ENCODE assay signal across 9 mouse cellular contexts in genomic region chr11:118603126-118603525, GRCm38 (mm10).
DNase-seq lines count a peak whose midpoint lies in the region; ATAC-seq lines count a peak whose summit lies in the region.
"Had no signal": no experiment of that assay in that cellular context is flagged by ENCODE, and none has a peak within 500 bp of the region (broad histone marks: within the 10 kb centered on the region; RNA-seq: fewer than 3 reads in every experiment).

No protein-coding gene starts in this region.

- intact Hi-C loops in left cerebral cortex, postnatal 25 days (cut with DNase I) = no loop called here

- peak; percentile 62 for DNase-seq in liver
- peak; percentile 4 for DNase-seq in adrenal gland, adult 8-10 months
- peak; percentile 59 for DNase-seq in retina, embryonic 14.5 days (ENCODE audit: low spot score)
- no peak for DNase-seq in left cerebral cortex, adult 11 months (ENCODE audit: low spot score)
- DNase-seq in left cerebral cortex, postnatal 25 days (ENCODE audit: low spot score in 2 of 2) = no peak
- no peak for DNase-seq in layer of hippocampus, adult 8-10 months (ENCODE audit: low spot score in 2 of 2)

- no peak overlapping the region for H3K4me2 ChIP-seq in liver, embryonic 12.5 days
- no peak overlapping the region for H3K4me2 ChIP-seq in kidney, embryonic 15.5 days
- H3K4me2 ChIP-seq: limb, embryonic 13.5 days had no signal

- H3K27ac ChIP-seq in liver, embryonic 12.5 days = no peak overlapping the region
- no peak overlapping the region for H3K27ac ChIP-seq in kidney, embryonic 15.5 days
- H3K27ac ChIP-seq: limb, embryonic 13.5 days had no signal

- no peaks in the 10 kb centered on the region for H3K9me3 ChIP-seq in liver, embryonic 12.5 days (replicated peaks)
- no peaks in the 10 kb centered on the region for H3K9me3 ChIP-seq in kidney, embryonic 15.5 days (replicated peaks)
- H3K9me3 ChIP-seq: limb, embryonic 13.5 days had no signal

- peaks cover 13% of the 10 kb centered on the region; the same call in 1 of the 2 replicates for H3K27me3 ChIP-seq in liver, embryonic 12.5 days (replicated peaks)
- H3K27me3 ChIP-seq in kidney, embryonic 15.5 days = peaks cover 32% of the 10 kb centered on the region

- no peaks in the 10 kb centered on the region for H3K4me1 ChIP-seq in liver, embryonic 12.5 days
- H3K4me1 ChIP-seq in kidney, embryonic 15.5 days = 0 out of 2 replicates have a peak, but pooled peaks cover 6% of the 10 kb centered on the region
- H3K4me1 ChIP-seq: limb, embryonic 13.5 days had no signal

- no peak for ATAC-seq in liver, embryonic 12.5 days
- peak; percentile 56; the same call in 1 of the 2 replicates for ATAC-seq in kidney, embryonic 15.5 days (replicated peaks; ENCODE audit: low FRiP score)

- H3K36me3 ChIP-seq in liver, embryonic 12.5 days = no peaks in the 10 kb centered on the region
- no peaks in the 10 kb centered on the region for H3K36me3 ChIP-seq in kidney, embryonic 15.5 days
- H3K36me3 ChIP-seq: limb, embryonic 13.5 days had no signal

- H3K4me3 ChIP-seq in liver, embryonic 12.5 days = no peak overlapping the region
- no peak overlapping the region for H3K4me3 ChIP-seq in kidney, embryonic 15.5 days (replicated peaks)
- H3K4me3 ChIP-seq: limb, embryonic 13.5 days had no signal

- 4% methylated on average over 10 of the region's 10 CpGs for WGBS in liver, embryonic 12.5 days (ENCODE audit: insufficient replicate concordance)
- 2% methylated on average over 10 of the region's 10 CpGs for WGBS in kidney, embryonic 15.5 days

- H3K9ac ChIP-seq in liver, embryonic 12.5 days = no peak overlapping the region
- no peak overlapping the region for H3K9ac ChIP-seq in kidney, embryonic 15.5 days
- H3K9ac ChIP-seq: limb, embryonic 13.5 days had no signal

Comparison
In these comparisons a context has a peak if more than half of its experiments do, and no peak if none do; other contexts are left out.
1. DNase-seq: peak in liver (single experiment), adrenal gland, adult 8-10 months (single experiment) and retina, embryonic 14.5 days (single experiment); none in left cerebral cortex, adult 11 months (single experiment), left cerebral cortex, postnatal 25 days (0 of 2) and layer of hippocampus, adult 8-10 months (0 of 2).